Mouse (Mus musculus): ENCODE data around the gene Agtrap. TPM values are rescaled to one million over a fixed set of nuclear protein-coding genes. Genes with fewer than 3 reads are reported as not detected.

Gene Agtrap
- polyA plus RNA-seq, 1 experiment, result 106 TPM

DNA sequence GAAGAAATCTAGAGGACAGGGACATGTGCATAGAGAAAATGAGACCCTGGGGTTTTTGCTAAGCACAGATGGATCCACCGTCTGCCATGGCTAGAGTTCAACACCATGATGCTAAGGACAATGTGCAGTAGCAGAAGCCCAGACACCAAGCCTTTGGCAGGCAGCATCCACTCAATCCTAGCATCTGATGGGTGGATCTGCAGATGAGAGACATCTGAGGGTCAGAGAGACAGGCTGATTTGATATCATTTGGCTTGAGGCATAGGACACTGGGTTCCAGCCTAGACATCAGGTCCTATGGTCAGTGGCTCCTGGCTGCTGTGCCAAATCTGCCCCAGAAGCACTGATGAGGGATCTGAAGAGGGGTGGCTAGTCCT is 7.2 kb downstream of the Agtrap start:
- TF ChIP-seq CTCF (IDR thresholded peaks at IDR 0.05; ENCODE audit: borderline replicate concordance, control insufficient read depth, extremely low read depth, insufficient read depth, low read length, poor library complexity) (no peak), POLR2A (IDR thresholded peaks at IDR 0.05; ENCODE audit: control insufficient read depth, extremely low read depth, insufficient read depth, low read length, poor library complexity) (no peak)
- whole genome bisulfite sequencing, result 94% methylated on average over 1 of the region's 1 CpGs
- H3K36me3 ChIP-seq (ENCODE audit: control insufficient read depth, insufficient read depth, low read length), result peaks cover 27% of the 10 kb centered on the region
- DNase-seq, result no peak
- H3K27ac ChIP-seq (ENCODE audit: control insufficient read depth, insufficient read depth, low read length), result no peak overlapping the region
- peaks cover 37% of the 10 kb centered on the region for H3K4me1 ChIP-seq (replicated peaks; ENCODE audit: control insufficient read depth, insufficient read depth, low read length)
- H3K4me3 ChIP-seq (ENCODE audit: control insufficient read depth, insufficient read depth, low read length), result no peak overlapping the region
- H3K27me3 ChIP-seq (ENCODE audit: control insufficient read depth, insufficient read depth, low read length), result no peaks in the 10 kb centered on the region

DNA sequence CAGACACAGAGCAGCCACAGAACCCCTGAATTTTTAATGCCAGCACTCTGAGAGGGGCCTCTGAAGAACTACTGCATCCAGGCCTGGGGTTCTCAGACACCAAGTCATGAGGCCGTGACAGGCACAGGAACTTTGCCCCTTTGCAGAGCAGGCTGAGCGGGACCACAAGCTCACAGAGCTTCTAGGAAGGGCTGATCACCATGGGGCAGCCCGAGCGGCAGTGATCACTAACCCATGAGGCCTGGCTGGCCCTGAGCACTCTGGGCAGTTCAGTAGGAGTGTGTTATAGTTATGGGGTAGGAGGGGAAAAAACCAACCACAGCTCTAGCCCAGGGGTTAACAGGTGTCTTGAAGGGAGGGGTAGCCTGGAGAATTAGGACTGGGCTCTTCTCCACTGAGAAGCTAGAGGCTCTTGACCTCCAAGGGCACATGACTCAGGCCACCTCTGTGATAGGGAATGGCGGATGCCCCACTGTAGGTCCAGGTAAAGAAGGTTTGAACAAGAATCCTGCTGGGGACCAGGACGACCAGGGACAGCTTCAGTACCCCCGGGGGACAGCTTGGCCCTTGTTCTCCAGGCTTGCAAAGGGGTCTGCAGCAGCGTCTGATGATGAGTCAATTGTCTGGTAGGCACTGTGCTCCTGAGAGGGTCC is 7.8 kb downstream of the Agtrap start:
- WGBS, result 97% methylated on average over 8 of the region's 8 CpGs
- DNase-seq, result no peak
- peaks cover 36% of the 10 kb centered on the region for H3K4me1 ChIP-seq (replicated peaks; ENCODE audit: control insufficient read depth, insufficient read depth, low read length)
- no peaks in the 10 kb centered on the region for H3K27me3 ChIP-seq (ENCODE audit: control insufficient read depth, insufficient read depth, low read length)
- TF ChIP-seq POLR2A (IDR thresholded peaks at IDR 0.05; ENCODE audit: control insufficient read depth, extremely low read depth, insufficient read depth, low read length, poor library complexity) (no peak), CTCF (IDR thresholded peaks at IDR 0.05; ENCODE audit: borderline replicate concordance, control insufficient read depth, extremely low read depth, insufficient read depth, low read length, poor library complexity) (no peak)
- peaks cover 27% of the 10 kb centered on the region for H3K36me3 ChIP-seq (ENCODE audit: control insufficient read depth, insufficient read depth, low read length)
- no peak overlapping the region for H3K27ac ChIP-seq (ENCODE audit: control insufficient read depth, insufficient read depth, low read length)
- no peak overlapping the region for H3K4me3 ChIP-seq (ENCODE audit: control insufficient read depth, insufficient read depth, low read length)

DNA sequence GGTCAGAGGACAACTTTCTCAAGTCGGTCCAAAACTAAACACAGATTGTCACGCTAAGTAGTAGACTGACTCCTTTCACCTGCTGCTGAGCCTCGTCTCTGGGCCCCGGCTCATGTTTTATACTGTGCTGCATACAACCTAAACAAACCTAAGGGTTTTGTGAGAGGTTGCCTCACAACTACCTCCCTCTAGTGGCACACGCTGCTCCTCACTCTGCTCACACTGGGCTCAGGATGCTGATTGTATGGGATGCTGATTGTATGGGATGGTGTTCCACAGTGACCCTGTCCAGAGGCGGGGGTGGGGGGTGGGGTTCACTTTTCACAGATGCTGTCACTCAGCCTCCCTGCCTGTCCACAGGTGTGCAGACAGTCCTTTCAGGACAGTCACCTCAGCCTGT is 8.6 kb downstream of the Agtrap start:
- H3K27me3 ChIP-seq (ENCODE audit: control insufficient read depth, insufficient read depth, low read length), result no peaks in the 10 kb centered on the region
- peaks cover 27% of the 10 kb centered on the region for H3K36me3 ChIP-seq (ENCODE audit: control insufficient read depth, insufficient read depth, low read length)
- peaks cover 34% of the 10 kb centered on the region for H3K4me1 ChIP-seq (replicated peaks; ENCODE audit: control insufficient read depth, insufficient read depth, low read length)
- TF ChIP-seq POLR2A (IDR thresholded peaks at IDR 0.05; ENCODE audit: control insufficient read depth, extremely low read depth, insufficient read depth, low read length, poor library complexity) (no peak), CTCF (IDR thresholded peaks at IDR 0.05; ENCODE audit: borderline replicate concordance, control insufficient read depth, extremely low read depth, insufficient read depth, low read length, poor library complexity) (no peak)
- no peak overlapping the region for H3K27ac ChIP-seq (ENCODE audit: control insufficient read depth, insufficient read depth, low read length)
- no peak overlapping the region for H3K4me3 ChIP-seq (ENCODE audit: control insufficient read depth, insufficient read depth, low read length)
- no peak for DNase-seq
- WGBS, result 96% methylated on average over 6 of the region's 6 CpGs

DNA sequence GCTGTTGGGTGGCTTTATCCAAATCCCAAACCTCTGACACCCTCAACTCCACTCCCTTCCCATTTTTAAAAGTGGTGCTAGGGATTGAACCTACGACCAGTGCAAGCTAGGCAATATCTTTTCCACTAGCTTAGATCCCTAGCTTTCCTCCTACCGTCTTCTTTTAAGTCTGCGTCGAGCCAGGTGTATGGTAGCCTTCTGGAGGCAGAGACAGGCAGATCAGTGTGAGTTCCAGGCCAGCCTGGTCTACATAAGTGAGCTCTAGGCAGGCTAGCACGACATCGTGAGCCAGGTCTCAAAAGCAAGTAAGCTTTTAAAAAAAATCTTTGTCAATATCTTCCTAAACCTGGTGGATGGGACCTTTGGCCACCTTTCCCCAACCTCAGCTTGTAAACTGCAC is 11.9 kb downstream of the Agtrap start:
- TF ChIP-seq POLR2A (IDR thresholded peaks at IDR 0.05; ENCODE audit: control insufficient read depth, extremely low read depth, insufficient read depth, low read length, poor library complexity), result no peak
- no peak for TF ChIP-seq CTCF (IDR thresholded peaks at IDR 0.05; ENCODE audit: borderline replicate concordance, control insufficient read depth, extremely low read depth, insufficient read depth, low read length, poor library complexity)
- 96% methylated on average over 6 of the region's 6 CpGs for WGBS
- H3K36me3 ChIP-seq (ENCODE audit: control insufficient read depth, insufficient read depth, low read length), result peaks cover 14% of the 10 kb centered on the region
- DNase-seq, result no peak
- no peak overlapping the region for H3K27ac ChIP-seq (ENCODE audit: control insufficient read depth, insufficient read depth, low read length)
- H3K4me3 ChIP-seq (ENCODE audit: control insufficient read depth, insufficient read depth, low read length), result no peak overlapping the region
- peaks cover 10% of the 10 kb centered on the region for H3K4me1 ChIP-seq (replicated peaks; ENCODE audit: control insufficient read depth, insufficient read depth, low read length)
- H3K27me3 ChIP-seq (ENCODE audit: control insufficient read depth, insufficient read depth, low read length), result no peaks in the 10 kb centered on the region

DNA sequence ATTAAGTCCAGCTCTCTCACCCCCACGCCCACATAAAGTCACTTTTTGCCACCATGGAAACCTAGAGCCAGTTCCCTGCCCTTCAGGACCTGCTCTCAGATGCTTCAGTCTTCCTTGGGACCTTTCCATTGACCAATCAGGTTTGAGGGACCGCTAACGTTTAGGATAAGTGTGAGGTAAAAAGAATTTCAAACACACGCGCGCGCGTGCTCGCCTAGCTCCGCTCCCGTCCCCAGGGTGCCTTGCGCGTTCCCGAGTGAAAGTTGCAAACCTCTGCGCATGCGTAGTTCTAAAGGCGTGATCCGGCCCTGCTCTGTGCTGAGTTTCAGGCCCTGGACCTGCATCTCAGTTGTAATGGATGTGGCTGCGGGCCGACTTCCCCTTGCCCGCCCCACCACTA is 12.6 kb downstream of the Agtrap start:
- peaks cover 8% of the 10 kb centered on the region for H3K36me3 ChIP-seq (ENCODE audit: control insufficient read depth, insufficient read depth, low read length)
- peaks cover 10% of the 10 kb centered on the region for H3K4me1 ChIP-seq (replicated peaks; ENCODE audit: control insufficient read depth, insufficient read depth, low read length)
- WGBS, result 40% methylated on average over 21 of the region's 21 CpGs
- H3K27me3 ChIP-seq (ENCODE audit: control insufficient read depth, insufficient read depth, low read length), result no peaks in the 10 kb centered on the region
- TF ChIP-seq POLR2A (IDR thresholded peaks at IDR 0.05; ENCODE audit: control insufficient read depth, extremely low read depth, insufficient read depth, low read length, poor library complexity) (no peak), CTCF (IDR thresholded peaks at IDR 0.05; ENCODE audit: borderline replicate concordance, control insufficient read depth, extremely low read depth, insufficient read depth, low read length, poor library complexity) (no peak)
- no peak overlapping the region for H3K27ac ChIP-seq (ENCODE audit: control insufficient read depth, insufficient read depth, low read length)
- peak overlapping the region; percentile 43 for H3K4me3 ChIP-seq (ENCODE audit: control insufficient read depth, insufficient read depth, low read length)
- DNase-seq, result peak; percentile 74

DNA sequence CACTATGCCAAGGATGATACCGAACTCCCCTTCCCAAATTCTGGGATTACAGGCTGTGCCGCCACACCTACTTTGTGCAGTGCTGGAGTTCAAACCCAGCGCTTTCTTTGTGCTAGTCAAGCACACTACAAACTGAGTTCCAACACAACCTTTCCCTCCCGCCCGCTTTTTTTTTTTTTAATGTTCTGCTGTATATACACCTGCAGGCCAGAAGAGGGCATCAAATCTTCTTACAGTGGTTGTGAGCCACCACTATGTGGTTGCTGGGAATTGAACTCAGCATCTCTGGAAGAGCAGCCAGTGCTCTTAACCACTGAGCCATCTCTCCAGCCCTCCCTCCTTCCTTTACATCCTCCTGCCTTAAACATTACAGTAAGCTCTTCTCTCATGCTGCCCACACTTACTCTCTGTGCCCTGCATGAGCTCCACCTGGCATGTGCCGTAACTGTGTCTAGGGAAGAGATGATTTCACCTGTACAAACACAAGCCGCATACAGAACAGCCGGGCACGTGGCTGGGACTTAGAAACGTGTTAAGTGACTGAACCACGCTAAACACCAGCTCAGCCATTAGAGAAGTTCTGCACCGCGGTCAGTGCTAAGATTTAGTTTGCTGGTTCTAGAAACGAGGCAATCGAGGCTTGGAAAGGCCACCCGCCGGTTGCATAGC is 13.2 kb downstream of the Agtrap start:
- no peaks in the 10 kb centered on the region for H3K27me3 ChIP-seq (ENCODE audit: control insufficient read depth, insufficient read depth, low read length)
- H3K36me3 ChIP-seq (ENCODE audit: control insufficient read depth, insufficient read depth, low read length), result peaks cover 2% of the 10 kb centered on the region
- TF ChIP-seq CTCF (IDR thresholded peaks at IDR 0.05; ENCODE audit: borderline replicate concordance, control insufficient read depth, extremely low read depth, insufficient read depth, low read length, poor library complexity) (no peak; the same call in 1 of the 2 replicates), POLR2A (IDR thresholded peaks at IDR 0.05; ENCODE audit: control insufficient read depth, extremely low read depth, insufficient read depth, low read length, poor library complexity) (no peak)
- peak overlapping the region; percentile 43 for H3K4me3 ChIP-seq (ENCODE audit: control insufficient read depth, insufficient read depth, low read length)
- H3K4me1 ChIP-seq (replicated peaks; ENCODE audit: control insufficient read depth, insufficient read depth, low read length), result peaks cover 10% of the 10 kb centered on the region
- no peak overlapping the region for H3K27ac ChIP-seq (ENCODE audit: control insufficient read depth, insufficient read depth, low read length)
- DNase-seq, result peak; percentile 22
- WGBS, result 54% methylated on average over 17 of the region's 17 CpGs

All from thymus, adult 2 months (tissue).